Mouse (Mus musculus) heart, adult 18-20 months (tissue): Measurements from ENCODE around the gene Gne. TPM values are rescaled to one million over a fixed set of nuclear protein-coding genes. Genes with fewer than 3 reads are reported as not detected.
A peak's percentile ranks its signal among the peaks of the same experiment; 100 is the strongest.

Experiments
- DNase-seq, 2 experiments: peaks; one replicate each; pipeline ENCODE4 v3.0.0; 2021 to 2022; ENCODE audit warnings: mixed read lengths in 1 of 2
- total RNA-seq, 2 experiments: library from RNA; stranded (reverse); gene quantifications; 2 replicates each; pipeline ENCODE4 v1.2.3; 2021

Gene Gne
- total RNA-seq, 2 experiments from 2014 or later, result 29.2 to 32.6 TPM

DNA sequence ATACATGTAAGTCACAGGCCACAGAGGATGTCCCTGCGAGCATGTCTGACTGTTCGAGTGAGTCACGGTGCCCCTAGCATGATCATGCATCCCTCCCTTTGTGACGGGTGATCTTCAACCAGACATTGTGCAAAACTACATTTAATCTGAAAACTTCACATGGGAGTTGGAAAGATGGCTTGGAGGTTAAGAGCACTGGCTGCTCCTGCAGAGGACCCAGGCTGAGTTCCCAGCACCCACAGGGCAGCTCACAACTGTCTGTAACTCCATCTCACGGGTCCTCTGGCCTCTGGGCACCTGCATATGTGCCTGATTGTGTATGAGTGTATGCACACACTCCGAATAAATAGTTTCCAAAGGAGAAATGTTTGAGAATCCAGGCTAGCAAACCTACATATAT lies 59.7 kb downstream of the Gne start:
- DNase-seq, result no peak

DNA sequence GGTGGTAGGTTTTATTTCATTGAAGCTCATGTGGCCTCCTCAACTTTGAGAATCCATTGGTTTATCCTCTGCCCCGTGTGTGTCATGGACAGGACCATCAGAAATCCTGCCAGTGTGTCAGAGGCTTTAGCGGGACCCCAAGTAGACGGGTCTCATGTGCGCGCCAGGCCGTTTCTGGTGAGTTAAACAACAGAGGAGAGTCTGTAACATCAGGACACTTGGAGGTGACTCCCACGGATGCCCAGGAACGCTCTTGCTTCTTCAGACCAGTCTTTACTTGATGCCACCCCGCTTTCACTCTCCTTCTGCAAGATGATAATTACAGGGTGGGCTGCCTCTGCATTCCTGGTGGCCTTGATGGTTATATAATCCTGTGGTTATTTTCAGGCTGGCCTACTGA lies 60.3 kb downstream of the Gne start:
- no peak for DNase-seq

DNA sequence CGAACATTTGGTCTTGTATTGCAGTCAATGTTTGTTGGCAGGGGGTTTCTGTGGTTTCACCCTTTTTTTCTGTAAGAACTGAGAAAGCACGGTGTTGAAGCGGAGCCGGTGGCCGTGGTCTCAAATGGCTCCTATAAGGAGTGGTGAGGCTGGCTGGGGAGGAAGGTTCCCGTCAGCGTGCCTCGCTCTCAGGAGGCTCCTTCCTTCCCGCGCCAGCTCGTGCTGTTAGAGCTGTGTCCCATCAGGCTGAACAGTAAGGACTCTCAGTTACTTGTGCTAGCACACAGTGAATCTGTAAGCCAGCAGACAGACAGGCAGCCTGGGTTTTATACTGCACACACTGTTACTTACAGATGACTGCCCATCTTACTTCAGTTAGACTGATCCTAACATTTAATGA lies 61.2 kb downstream of the Gne start:
- DNase-seq, result no peak

- no peak for DNase-seq
These were observed 61.7 kb downstream of the Gne start for GRCm38 (mm10) chr4:44022323-44022722.

GRCm38 (mm10) chr4:44016791-44017190 lies 67.2 kb downstream of the Gne start:
- no peak for DNase-seq

- DNase-seq, result no peak
These were observed 67.9 kb downstream of the Gne start for GRCm38 (mm10) chr4:44016071-44016470.

- DNase-seq, result no peak
These were observed 70.4 kb downstream of the Gne start for GRCm38 (mm10) chr4:44013391-44014070.

DNA sequence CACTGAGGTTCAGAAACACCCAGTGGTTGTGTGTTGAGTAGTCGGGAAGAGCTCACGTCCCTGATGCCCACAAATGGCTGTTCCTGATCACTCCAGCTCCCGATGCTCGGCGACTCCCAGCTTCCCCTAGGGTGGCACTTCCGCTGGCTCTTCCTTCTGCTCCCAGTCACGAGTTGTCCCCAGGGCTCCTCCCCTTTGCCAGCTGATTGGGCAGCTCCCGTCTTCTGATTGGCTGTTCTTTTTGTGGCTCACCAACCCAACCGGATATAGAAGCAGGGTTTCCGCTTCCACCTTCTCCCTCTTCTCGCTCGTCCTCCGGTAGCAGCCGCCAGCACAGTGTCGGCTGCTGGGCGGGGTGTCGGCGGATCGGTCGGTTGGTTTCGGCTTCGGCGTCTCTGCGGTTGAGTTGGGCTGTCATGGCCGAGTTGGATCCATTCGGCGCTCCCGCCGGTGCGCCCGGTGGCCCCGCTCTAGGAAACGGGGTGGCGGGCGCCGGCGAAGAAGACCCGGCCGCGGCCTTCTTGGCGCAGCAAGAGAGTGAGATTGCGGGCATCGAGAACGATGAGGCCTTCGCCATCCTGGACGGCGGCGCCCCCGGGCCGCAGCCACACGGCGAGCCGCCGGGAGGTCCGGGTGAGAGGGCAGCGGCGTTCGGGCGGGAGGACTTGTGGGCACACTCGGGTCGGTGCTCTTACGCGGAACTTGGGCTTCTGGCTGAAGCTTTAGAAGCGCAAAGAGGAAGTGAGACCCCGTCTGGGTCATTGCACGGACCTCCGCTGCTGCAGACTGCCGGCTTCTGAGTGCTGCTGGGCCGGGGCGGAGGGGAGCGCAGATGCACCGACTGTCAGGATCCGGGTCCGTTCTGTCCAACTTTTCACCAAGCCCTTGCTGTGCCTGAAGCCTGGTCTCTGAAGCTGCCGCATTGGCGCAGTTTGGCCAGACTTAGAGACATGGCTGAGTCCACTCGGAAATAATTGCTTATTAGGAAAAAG lies 71.3 kb downstream of the Gne start:
- DNase-seq, result peak; percentile 94 to 98

DNA sequence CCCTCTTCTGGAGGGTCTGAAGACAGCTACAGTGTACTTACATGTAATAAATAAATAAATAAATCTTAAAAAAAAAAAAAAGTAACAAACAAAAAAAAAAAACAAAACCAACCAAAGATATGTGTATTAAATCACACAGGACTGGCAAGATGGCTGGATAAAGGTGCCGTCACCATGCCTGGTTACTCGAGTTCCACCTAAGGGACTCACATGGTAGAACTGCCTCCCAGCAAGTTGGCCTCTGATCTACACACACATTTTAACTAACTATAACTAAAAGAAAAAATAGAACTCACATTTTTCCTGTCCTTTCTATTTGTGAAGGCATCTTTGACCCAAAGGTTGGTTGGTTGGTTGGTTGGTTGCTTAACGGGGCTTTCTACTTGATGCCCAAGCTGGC lies 72.2 kb downstream of the Gne start:
- no peak for DNase-seq

DNA sequence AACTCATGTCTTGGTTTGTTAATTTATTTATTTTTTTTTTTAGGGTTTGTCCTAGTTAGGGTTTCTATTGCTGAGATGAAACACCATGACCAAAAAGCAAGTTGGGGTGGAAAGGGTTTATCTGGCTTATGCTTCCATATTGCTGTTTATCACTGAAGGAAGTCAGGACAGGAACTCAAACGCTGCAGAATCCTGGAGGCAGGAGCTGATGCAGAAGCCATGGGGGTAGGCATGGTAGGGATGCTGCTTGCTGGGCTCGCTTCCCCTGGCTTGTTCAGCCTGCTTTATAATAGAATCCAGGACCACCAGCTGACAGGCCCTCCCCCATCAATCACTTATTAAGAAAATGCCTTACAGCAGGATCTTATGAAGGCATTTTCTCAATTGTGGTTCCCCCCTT lies 73.1 kb downstream of the Gne start:
- DNase-seq, result no peak

GRCm38 (mm10) chr4:44010176-44010575 lies 73.8 kb downstream of the Gne start:
- DNase-seq, result no peak

DNA sequence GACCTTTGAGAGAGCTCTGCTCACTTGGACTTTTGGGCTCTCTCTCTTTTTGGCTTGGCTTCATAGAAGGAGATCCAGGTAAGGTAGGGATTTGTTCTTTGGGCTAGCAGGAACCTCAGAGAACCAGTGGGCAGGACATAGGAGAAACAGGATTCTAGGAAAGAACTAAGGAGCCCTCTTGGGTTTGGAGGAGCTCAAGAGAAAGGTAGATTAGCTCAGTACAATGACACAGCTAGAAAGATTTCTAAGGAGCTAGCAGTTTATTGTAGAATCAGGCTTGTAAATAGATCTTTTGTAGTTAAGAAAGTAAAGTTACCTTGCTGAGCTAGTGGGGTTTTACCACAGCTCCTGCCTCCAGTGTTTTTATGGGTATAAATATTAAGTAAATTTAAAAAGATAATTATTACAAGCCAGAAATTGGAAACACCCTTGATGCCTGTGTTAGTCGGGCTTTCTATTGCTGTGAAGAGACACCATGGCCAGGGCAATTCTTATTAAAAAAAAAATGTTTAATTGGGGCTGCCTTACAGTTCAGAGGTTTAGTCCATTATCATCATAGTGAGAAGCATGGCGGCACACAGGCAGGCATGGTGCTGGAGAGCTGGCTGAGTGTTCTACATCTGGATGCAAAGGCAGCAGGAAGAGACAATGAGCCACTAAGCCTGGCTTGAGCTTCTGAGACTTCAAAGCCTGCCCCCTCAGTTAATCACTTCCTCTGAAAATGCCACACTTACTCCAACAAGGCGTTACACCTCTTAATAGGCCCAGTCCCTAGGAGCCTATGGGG lies 79.2 kb downstream of the Gne start:
- no peak for DNase-seq

DNA sequence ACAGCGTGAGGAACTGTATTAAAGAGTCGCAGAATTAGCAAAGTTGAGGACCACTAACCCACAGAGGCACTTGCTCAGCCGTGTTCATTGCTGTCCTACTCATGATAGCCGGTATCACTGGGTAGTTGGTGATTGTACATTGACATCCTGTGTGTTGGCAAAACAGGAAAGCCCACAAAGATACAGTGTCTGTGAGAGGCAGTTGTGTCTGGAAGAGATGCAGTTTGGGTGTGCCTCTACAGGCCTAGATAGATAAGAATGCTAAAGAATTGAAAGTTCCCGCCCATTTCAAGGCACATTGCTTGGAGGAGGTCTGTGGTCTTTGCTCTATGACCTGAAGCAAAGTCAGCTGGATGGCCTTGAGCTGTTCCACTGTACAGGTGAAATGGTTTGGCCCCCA lies 79.9 kb downstream of the Gne start, which contains the start of gene Clta:
Gene Clta (plus strand): TSS at position 327 of the 400 bp plus-strand sequence.
- DNase-seq, result no peak

- DNase-seq, result no peak
These were observed 80.4 kb downstream of the Gne start for GRCm38 (mm10) chr4:44003622-44004021.

DNA sequence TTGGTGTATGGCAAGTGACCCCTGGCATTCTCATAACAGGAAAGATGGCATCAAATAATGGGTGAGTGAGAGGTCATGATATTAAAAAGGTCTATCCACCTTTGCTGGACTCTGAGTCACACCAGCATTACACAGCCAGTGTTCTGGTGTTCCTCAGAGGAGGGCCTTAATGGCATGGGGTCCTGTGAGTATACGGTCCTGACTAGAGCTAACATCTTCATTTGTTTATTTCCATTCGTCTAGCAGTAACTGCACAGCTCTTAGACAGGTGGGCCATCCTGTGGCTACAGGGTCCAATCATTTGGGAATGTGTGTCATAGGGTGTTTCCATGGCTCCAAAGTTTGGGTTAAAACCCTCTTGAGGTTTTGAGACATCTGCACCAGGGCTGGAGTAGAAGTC lies 89.6 kb downstream of the Gne start:
- no peak for DNase-seq

GRCm38 (mm10) chr4:43993072-43993471 lies 90.9 kb downstream of the Gne start:
- no peak for DNase-seq

DNA sequence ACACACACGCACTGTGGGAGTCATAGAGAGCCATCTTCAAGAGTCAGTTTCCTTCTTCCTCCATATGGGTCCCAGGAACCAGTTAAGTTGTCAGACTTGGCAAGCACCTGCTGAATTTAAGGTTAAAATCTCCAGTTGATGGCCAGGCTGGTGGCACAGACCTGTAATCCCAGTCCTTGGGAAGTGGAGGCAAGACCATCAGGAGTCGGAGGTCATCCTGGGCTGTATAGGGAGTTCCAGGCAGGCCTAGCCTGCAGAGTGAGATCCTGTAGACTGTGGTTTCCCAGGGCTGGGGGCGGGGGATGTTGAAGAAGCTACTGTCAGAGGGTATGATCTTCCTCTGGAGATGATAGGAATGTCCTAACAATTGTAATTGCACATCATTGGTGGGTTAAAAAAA lies 95.0 kb downstream of the Gne start:
- no peak for DNase-seq

- no peak for DNase-seq
These were observed 99.7 kb downstream of the Gne start for GRCm38 (mm10) chr4:43984326-43984725.
